In the genomic region with DNA sequence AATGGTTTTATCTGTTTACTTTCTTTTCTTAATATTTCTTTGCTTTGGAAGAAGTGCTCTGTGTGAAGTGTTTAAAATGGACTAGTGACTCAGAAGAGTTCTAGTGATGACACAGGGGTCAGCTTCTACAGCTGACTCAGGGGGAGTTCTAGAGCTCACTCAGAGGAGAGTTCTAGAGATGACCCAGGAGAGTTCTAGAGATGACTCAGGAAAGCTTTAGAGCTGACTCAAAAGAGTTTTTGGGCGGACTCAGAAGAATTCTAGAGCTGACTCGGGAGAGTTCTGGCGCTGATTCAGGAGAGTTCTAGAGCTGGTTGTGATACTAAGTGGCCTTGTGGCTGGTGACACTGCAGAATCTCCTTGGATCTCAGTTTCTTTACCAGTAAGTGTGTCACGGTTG, we compare ENCODE assay signal across 16 mouse cellular contexts.
"Had no signal": no experiment of that assay in that cellular context is flagged by ENCODE, and none has a peak within 500 bp of the region (broad histone marks: within the 10 kb centered on the region; RNA-seq: fewer than 3 reads in every experiment).

No protein-coding gene starts in this region.

- H3K4me1 ChIP-seq: stomach, embryonic 15.5 days had no signal

- DNase-seq: retina, postnatal 1 day; right cerebral cortex, adult 18-20 months; right cerebral cortex, postnatal 14 days; right cerebral cortex, postnatal 25 days; right cerebral cortex, postnatal 4 days; spleen, adult 18-20 months; thymus, adult 18-20 months; thymus, adult 2 months; thymus, postnatal 14 days; thymus, postnatal 25 days; thymus, postnatal 36 days; thymus, postnatal 4 days had no signal

- H3K27me3 ChIP-seq: neural tube, embryonic 13.5 days; neural tube, embryonic 15.5 days; stomach, embryonic 15.5 days had no signal

- H3K36me3 ChIP-seq: neural tube, embryonic 13.5 days; neural tube, embryonic 15.5 days; stomach, embryonic 15.5 days had no signal

- H3K4me2 ChIP-seq: neural tube, embryonic 13.5 days; neural tube, embryonic 15.5 days; stomach, embryonic 15.5 days had no signal

- H3K27ac ChIP-seq: neural tube, embryonic 13.5 days; neural tube, embryonic 15.5 days; stomach, embryonic 15.5 days; stomach, postnatal 0 days had no signal

- H3K9me3 ChIP-seq: neural tube, embryonic 13.5 days; neural tube, embryonic 15.5 days; stomach, embryonic 15.5 days had no signal

- H3K4me3 ChIP-seq: neural tube, embryonic 13.5 days; neural tube, embryonic 15.5 days; stomach, embryonic 15.5 days had no signal

- H3K9ac ChIP-seq: neural tube, embryonic 13.5 days; neural tube, embryonic 15.5 days; stomach, embryonic 15.5 days had no signal
